Mouse (Mus musculus) adrenal gland (tissue): ENCODE results near the gene Ndel1.

Experiments
- intact Hi-C: fragments of 180-260 bp; cut with DNase I; formaldehyde crosslinking; loops from one replicate; pipeline ENCODE4 v1.15.1; 2025
- long read RNA-seq, 2 experiments: library from polyadenylated mRNA; unstranded; transcript quantifications; one replicate each; pipeline ENCODE4 v2.0.0; 2020; ENCODE audit warnings: borderline replicate concordance in 1 of 2; ENCODE audit not compliant: insufficient replicate concordance in 1 of 2

The Ndel1 gene
- long read RNA-seq, experiment 1, transcript Ndel1-201 (9 exons, 2,382 nt): major isoform, 33 of 46 reads
- long read RNA-seq, experiment 1, partial matches to known transcripts: 1 of 46 reads
- long read RNA-seq, experiment 1, other reads (novel, unspliced or antisense): 10 of 46 reads
- long read RNA-seq, experiment 2, transcript Ndel1-201 (9 exons, 2,382 nt): major isoform, 44 of 79 reads
- long read RNA-seq, experiment 2, transcript Ndel1-203 (8 exons, 1,653 nt): minor isoform, 14 of 79 reads
- long read RNA-seq, experiment 2, partial matches to known transcripts: 7 of 79 reads
- long read RNA-seq, experiment 2, other reads (novel, unspliced or antisense): 14 of 79 reads

- intact Hi-C loops: no loop called here
Observed at GRCm38 (mm10) chr11:68871748-68872147, at the start of gene Ndel1. Ndel1 (minus strand) TSS chr11:68871858.

GRCm38 (mm10) chr11:68914566-68914965 is 42.9 kb upstream of the Ndel1 start:
- intact Hi-C loops: loop anchor here (5.0 kb wide), 1 partner anchor 43 kb away; the partner anchor contains the start of gene Arhgef15

GRCm38 (mm10) chr11:68911531-68912177 is 40.0 kb upstream of the Ndel1 start:
- intact Hi-C loops: loop anchor here (5.0 kb wide), 1 partner anchor 46 kb away; the partner anchor contains the start of gene Arhgef15

- intact Hi-C loops: loop anchor here (5.0 kb wide), 1 partner anchor 73 kb away; no protein-coding TSS in a partner anchor
Observed at GRCm38 (mm10) chr11:68908846-68909503, 37.3 kb upstream of the Ndel1 start.

- intact Hi-C loops: loop anchor here (5.0 kb wide), 1 partner anchor 75 kb away; no protein-coding TSS in a partner anchor
Observed at GRCm38 (mm10) chr11:68907251-68907650, 35.6 kb upstream of the Ndel1 start.

GRCm38 (mm10) chr11:68906461-68906790 is 34.8 kb upstream of the Ndel1 start:
- intact Hi-C loops: loop anchor here (5.0 kb wide), 1 partner anchor 76 kb away; no protein-coding TSS in a partner anchor

GRCm38 (mm10) chr11:68905665-68906460 is 34.2 kb upstream of the Ndel1 start:
- intact Hi-C loops: loop anchor here (5.0 kb wide), 1 partner anchor 76 kb away; no protein-coding TSS in a partner anchor

- intact Hi-C loops: loop anchor here (5.0 kb wide), 1 partner anchor 77 kb away; no protein-coding TSS in a partner anchor
Observed at GRCm38 (mm10) chr11:68905138-68905531, 33.5 kb upstream of the Ndel1 start.

- intact Hi-C loops: loop anchor here (5.0 kb wide), 3 partner anchors 63 to 133 kb away; partner anchors contain the start of gene Slc25a35
Observed at GRCm38 (mm10) chr11:68904375-68905137, 32.9 kb upstream of the Ndel1 start.

GRCm38 (mm10) chr11:68903775-68904174 is 32.1 kb upstream of the Ndel1 start:
- intact Hi-C loops: loop anchor here (5.0 kb wide), 2 partner anchors 64 to 134 kb away; partner anchors contain the start of gene Slc25a35

- intact Hi-C loops: loop anchor here (5.0 kb wide), 2 partner anchors 64 to 134 kb away; partner anchors contain the start of gene Slc25a35
Observed at GRCm38 (mm10) chr11:68902823-68903222, 31.2 kb upstream of the Ndel1 start.

- intact Hi-C loops: loop anchor here (5.0 kb wide), 2 partner anchors 65 to 135 kb away; partner anchors contain the start of gene Slc25a35
Observed at GRCm38 (mm10) chr11:68902367-68902766, 30.7 kb upstream of the Ndel1 start.

GRCm38 (mm10) chr11:68902047-68902364 is 30.3 kb upstream of the Ndel1 start:
- intact Hi-C loops: loop anchor here (5.0 kb wide), 2 partner anchors 65 to 135 kb away; partner anchors contain the start of gene Slc25a35

- intact Hi-C loops: loop anchor here (5.0 kb wide), 2 partner anchors 66 to 136 kb away; partner anchors contain the start of gene Slc25a35
Observed at GRCm38 (mm10) chr11:68901351-68902046, 29.8 kb upstream of the Ndel1 start, which contains the start of gene Rpl26. Rpl26 (plus strand) TSS chr11:68901583.

- intact Hi-C loops: loop anchor here (5.0 kb wide), 2 partner anchors 67 to 137 kb away; partner anchors contain the start of gene Slc25a35
Observed at GRCm38 (mm10) chr11:68900519-68901350, 29.1 kb upstream of the Ndel1 start.

- intact Hi-C loops: loop anchor here (5.0 kb wide), 2 partner anchors 67 to 137 kb away; partner anchors contain the start of gene Slc25a35
Observed at GRCm38 (mm10) chr11:68899815-68900214, 28.2 kb upstream of the Ndel1 start.

- intact Hi-C loops: no loop called here
Observed at GRCm38 (mm10) chr11:68898790-68899189, 27.1 kb upstream of the Ndel1 start.

- intact Hi-C loops: no loop called here
Observed at GRCm38 (mm10) chr11:68897838-68898237, 26.2 kb upstream of the Ndel1 start.
